Mouse (Mus musculus): Measurements from ENCODE around the gene Ncoa1. TPM values are rescaled to one million over a fixed set of nuclear protein-coding genes. Genes with fewer than 3 reads are reported as not detected.
A peak's percentile ranks its signal among the peaks of the same experiment; 100 is the strongest.
"Not testable (repeated sequence)": the region's sequence is repeated elsewhere in the genome, so short reads cannot be mapped to it uniquely, and the experiment has no call there.

Ncoa1 gene
- polyA plus RNA-seq, 1 experiment from 2014 or later, result 0.76 TPM

- no peak overlapping the region for H3K4me3 ChIP-seq (ENCODE audit: low read depth, low read length)
- H3K27me3 ChIP-seq (ENCODE audit: control insufficient read depth, insufficient read depth, low read depth, low read length), result no peaks in the 10 kb centered on the region
- no peaks in the 10 kb centered on the region for H3K36me3 ChIP-seq (ENCODE audit: control insufficient read depth, insufficient read depth)
- WGBS (ENCODE audit: insufficient replicate concordance), result 50% methylated on average over 10 of the region's 10 CpGs
- H3K27ac ChIP-seq (ENCODE audit: low read length), result no peak overlapping the region
- no peaks in the 10 kb centered on the region; the same call in 1 of the 2 replicates for H3K9me3 ChIP-seq (replicated peaks; ENCODE audit: control insufficient read depth, low read length)
- H3K9ac ChIP-seq (ENCODE audit: low read depth, low read length), result no peak overlapping the region
- peaks cover 11% of the 10 kb centered on the region for H3K4me1 ChIP-seq (ENCODE audit: control insufficient read depth, low read depth, low read length)
- no peak for ATAC-seq (ENCODE audit: low read depth)
- no peak overlapping the region for H3K4me2 ChIP-seq (ENCODE audit: low read depth, low read length)
Measured at GRCm38 (mm10) chr12:4454956-4455565, 21.9 kb downstream of the Ncoa1 start.

GRCm38 (mm10) chr12:4454248-4454647, 22.7 kb downstream of the Ncoa1 start:
- H3K9me3 ChIP-seq (replicated peaks; ENCODE audit: control insufficient read depth, low read length), result no peaks in the 10 kb centered on the region; the same call in 1 of the 2 replicates
- peak; percentile 19; the same call in 1 of the 2 replicates for ATAC-seq (ENCODE audit: low read depth)
- no peaks in the 10 kb centered on the region for H3K27me3 ChIP-seq (ENCODE audit: control insufficient read depth, insufficient read depth, low read depth, low read length)
- no peak overlapping the region for H3K4me2 ChIP-seq (ENCODE audit: low read depth, low read length)
- no peaks in the 10 kb centered on the region for H3K36me3 ChIP-seq (ENCODE audit: control insufficient read depth, insufficient read depth)
- 39% methylated on average over 4 of the region's 4 CpGs for WGBS (ENCODE audit: insufficient replicate concordance)
- H3K4me3 ChIP-seq (ENCODE audit: low read depth, low read length), result no peak overlapping the region
- no peak overlapping the region for H3K9ac ChIP-seq (ENCODE audit: low read depth, low read length)
- H3K27ac ChIP-seq (ENCODE audit: low read length), result no peak overlapping the region
- peaks cover 11% of the 10 kb centered on the region for H3K4me1 ChIP-seq (ENCODE audit: control insufficient read depth, low read depth, low read length)

- Histone ChIP-seq H3K4me3 (ENCODE audit: low read depth, low read length) (no peak overlapping the region), H3K27me3 (ENCODE audit: control insufficient read depth, insufficient read depth, low read depth, low read length) (no peaks in the 10 kb centered on the region), H3K9me3 (replicated peaks; ENCODE audit: control insufficient read depth, low read length) (no peaks in the 10 kb centered on the region), H3K36me3 (ENCODE audit: control insufficient read depth, insufficient read depth) (no peaks in the 10 kb centered on the region), H3K27ac (ENCODE audit: low read length) (no peak overlapping the region), H3K9ac (ENCODE audit: low read depth, low read length) (no peak overlapping the region), H3K4me1 (ENCODE audit: control insufficient read depth, low read depth, low read length) (peaks cover 11% of the 10 kb centered on the region), H3K4me2 (ENCODE audit: low read depth, low read length) (no peak overlapping the region)
- ATAC-seq (ENCODE audit: low read depth), result no peak
Measured at GRCm38 (mm10) chr12:4452233-4452632, 24.7 kb downstream of the Ncoa1 start.

GRCm38 (mm10) chr12:4450485-4450884, 26.5 kb downstream of the Ncoa1 start:
- not testable (repeated sequence) for H3K36me3 ChIP-seq (ENCODE audit: control insufficient read depth, insufficient read depth); H3K27me3 ChIP-seq (ENCODE audit: control insufficient read depth, insufficient read depth, low read depth, low read length); H3K27ac ChIP-seq (ENCODE audit: low read length); H3K9me3 ChIP-seq (replicated peaks; ENCODE audit: control insufficient read depth, low read length); H3K4me2 ChIP-seq (ENCODE audit: low read depth, low read length); ATAC-seq (ENCODE audit: low read depth); H3K4me1 ChIP-seq (ENCODE audit: control insufficient read depth, low read depth, low read length); H3K4me3 ChIP-seq (ENCODE audit: low read depth, low read length); H3K9ac ChIP-seq (ENCODE audit: low read depth, low read length)

- Histone ChIP-seq H3K36me3 (ENCODE audit: control insufficient read depth, insufficient read depth) (no peaks in the 10 kb centered on the region), H3K4me1 (ENCODE audit: control insufficient read depth, low read depth, low read length) (no peaks in the 10 kb centered on the region), H3K27ac (ENCODE audit: low read length) (no peak overlapping the region), H3K4me3 (ENCODE audit: low read depth, low read length) (no peak overlapping the region), H3K9ac (ENCODE audit: low read depth, low read length) (no peak overlapping the region), H3K27me3 (ENCODE audit: control insufficient read depth, insufficient read depth, low read depth, low read length) (no peaks in the 10 kb centered on the region), H3K9me3 (replicated peaks; ENCODE audit: control insufficient read depth, low read length) (no peaks in the 10 kb centered on the region), H3K4me2 (ENCODE audit: low read depth, low read length) (no peak overlapping the region)
- ATAC-seq (ENCODE audit: low read depth), result no peak
- 57% methylated on average over 4 of the region's 4 CpGs for WGBS (ENCODE audit: insufficient replicate concordance)
Measured at GRCm38 (mm10) chr12:4448076-4448589, 28.8 kb downstream of the Ncoa1 start.

GRCm38 (mm10) chr12:4444946-4445345, 32.0 kb downstream of the Ncoa1 start:
- H3K27me3 ChIP-seq (ENCODE audit: control insufficient read depth, insufficient read depth, low read depth, low read length), result no peaks in the 10 kb centered on the region
- no peak overlapping the region for H3K9ac ChIP-seq (ENCODE audit: low read depth, low read length)
- H3K4me1 ChIP-seq (ENCODE audit: control insufficient read depth, low read depth, low read length), result no peaks in the 10 kb centered on the region
- ATAC-seq (ENCODE audit: low read depth), result no peak
- H3K4me2 ChIP-seq (ENCODE audit: low read depth, low read length), result no peak overlapping the region
- H3K4me3 ChIP-seq (ENCODE audit: low read depth, low read length), result no peak overlapping the region
- no peaks in the 10 kb centered on the region for H3K36me3 ChIP-seq (ENCODE audit: control insufficient read depth, insufficient read depth)
- no peaks in the 10 kb centered on the region for H3K9me3 ChIP-seq (replicated peaks; ENCODE audit: control insufficient read depth, low read length)
- 53% methylated on average over 5 of the region's 5 CpGs for WGBS (ENCODE audit: insufficient replicate concordance)
- no peak overlapping the region for H3K27ac ChIP-seq (ENCODE audit: low read length)

GRCm38 (mm10) chr12:4441451-4441850, 35.5 kb downstream of the Ncoa1 start:
- H3K9me3 ChIP-seq (replicated peaks; ENCODE audit: control insufficient read depth, low read length), result no peaks in the 10 kb centered on the region
- H3K4me1 ChIP-seq (ENCODE audit: control insufficient read depth, low read depth, low read length), result no peaks in the 10 kb centered on the region
- no peak overlapping the region for H3K9ac ChIP-seq (ENCODE audit: low read depth, low read length)
- ATAC-seq (ENCODE audit: low read depth), result no peak
- no peak overlapping the region for H3K4me2 ChIP-seq (ENCODE audit: low read depth, low read length)
- no peaks in the 10 kb centered on the region for H3K36me3 ChIP-seq (ENCODE audit: control insufficient read depth, insufficient read depth)
- H3K27ac ChIP-seq (ENCODE audit: low read length), result no peak overlapping the region
- H3K4me3 ChIP-seq (ENCODE audit: low read depth, low read length), result no peak overlapping the region
- WGBS (ENCODE audit: insufficient replicate concordance), result 55% methylated on average over 3 of the region's 3 CpGs
- H3K27me3 ChIP-seq (ENCODE audit: control insufficient read depth, insufficient read depth, low read depth, low read length), result no peaks in the 10 kb centered on the region

- Histone ChIP-seq H3K4me2 (ENCODE audit: low read depth, low read length) (no peak overlapping the region), H3K36me3 (ENCODE audit: control insufficient read depth, insufficient read depth) (no peaks in the 10 kb centered on the region), H3K9me3 (replicated peaks; ENCODE audit: control insufficient read depth, low read length) (no peaks in the 10 kb centered on the region), H3K4me3 (ENCODE audit: low read depth, low read length) (no peak overlapping the region), H3K27me3 (ENCODE audit: control insufficient read depth, insufficient read depth, low read depth, low read length) (no peaks in the 10 kb centered on the region), H3K4me1 (ENCODE audit: control insufficient read depth, low read depth, low read length) (no peaks in the 10 kb centered on the region), H3K27ac (ENCODE audit: low read length) (no peak overlapping the region), H3K9ac (ENCODE audit: low read depth, low read length) (no peak overlapping the region)
- no peak for ATAC-seq (ENCODE audit: low read depth)
- WGBS (ENCODE audit: insufficient replicate concordance), result 61% methylated on average over 5 of the region's 5 CpGs
Measured at GRCm38 (mm10) chr12:4436198-4436597, 40.8 kb downstream of the Ncoa1 start.

GRCm38 (mm10) chr12:4433549-4433948, 43.4 kb downstream of the Ncoa1 start:
- H3K4me1 ChIP-seq (ENCODE audit: control insufficient read depth, low read depth, low read length), result no peaks in the 10 kb centered on the region
- no peak overlapping the region for H3K9ac ChIP-seq (ENCODE audit: low read depth, low read length)
- H3K4me2 ChIP-seq (ENCODE audit: low read depth, low read length), result no peak overlapping the region
- no peaks in the 10 kb centered on the region for H3K9me3 ChIP-seq (replicated peaks; ENCODE audit: control insufficient read depth, low read length)
- no peaks in the 10 kb centered on the region for H3K27me3 ChIP-seq (ENCODE audit: control insufficient read depth, insufficient read depth, low read depth, low read length)
- no peak overlapping the region for H3K4me3 ChIP-seq (ENCODE audit: low read depth, low read length)
- no peaks in the 10 kb centered on the region for H3K36me3 ChIP-seq (ENCODE audit: control insufficient read depth, insufficient read depth)
- WGBS (ENCODE audit: insufficient replicate concordance), result 57% methylated on average over 2 of the region's 2 CpGs
- no peak overlapping the region for H3K27ac ChIP-seq (ENCODE audit: low read length)
- no peak for ATAC-seq (ENCODE audit: low read depth)
